Mouse (Mus musculus): Measurements from ENCODE around the gene Tbcc. TPM values are rescaled to one million over a fixed set of nuclear protein-coding genes. Genes with fewer than 3 reads are reported as not detected.

Gene Tbcc
- polyA plus RNA-seq, 1 experiment from 2014 or later, result 34.8 TPM

- 41% methylated on average over 16 of the region's 16 CpGs for WGBS
- ATAC-seq (ENCODE audit: insufficient read depth, low FRiP score), result no peak
- H3K9ac ChIP-seq (ENCODE audit: low read length), result peak overlapping the region; percentile 89
- H3K36me3 ChIP-seq (ENCODE audit: control insufficient read depth, insufficient read depth, low read length), result no peaks in the 10 kb centered on the region; the same call in 1 of the 2 replicates
- no peaks in the 10 kb centered on the region for H3K27me3 ChIP-seq (ENCODE audit: control insufficient read depth, insufficient read depth, low read length)
- no peaks in the 10 kb centered on the region for H3K9me3 ChIP-seq (replicated peaks; ENCODE audit: control insufficient read depth, low read length)
- peak overlapping the region; percentile 87 for H3K4me2 ChIP-seq (ENCODE audit: low read depth, low read length)
- H3K27ac ChIP-seq (ENCODE audit: low read length), result peak overlapping the region; percentile 98
- peak overlapping the region; percentile 59 for H3K4me3 ChIP-seq (replicated peaks; ENCODE audit: low read length)
- H3K4me1 ChIP-seq (ENCODE audit: control insufficient read depth, insufficient read depth, low read length), result peaks cover 28% of the 10 kb centered on the region
Measured at GRCm38 (mm10) chr17:46888511-46889212, 1.8 kb upstream of the Tbcc start.

GRCm38 (mm10) chr17:46889450-46890084, 917 bp upstream of the Tbcc start:
- peak; percentile 59 for ATAC-seq (ENCODE audit: insufficient read depth, low FRiP score)
- no peaks in the 10 kb centered on the region for H3K9me3 ChIP-seq (replicated peaks; ENCODE audit: control insufficient read depth, low read length)
- peak overlapping the region; percentile 89 for H3K9ac ChIP-seq (ENCODE audit: low read length)
- WGBS, result under 1% methylated on average over 44 of the region's 44 CpGs
- no peaks in the 10 kb centered on the region; the same call in 1 of the 2 replicates for H3K36me3 ChIP-seq (ENCODE audit: control insufficient read depth, insufficient read depth, low read length)
- H3K4me1 ChIP-seq (ENCODE audit: control insufficient read depth, insufficient read depth, low read length), result peaks cover 28% of the 10 kb centered on the region
- peak overlapping the region; percentile 59 for H3K4me3 ChIP-seq (replicated peaks; ENCODE audit: low read length)
- H3K4me2 ChIP-seq (ENCODE audit: low read depth, low read length), result peak overlapping the region; percentile 87
- no peaks in the 10 kb centered on the region for H3K27me3 ChIP-seq (ENCODE audit: control insufficient read depth, insufficient read depth, low read length)
- H3K27ac ChIP-seq (ENCODE audit: low read length), result peak overlapping the region; percentile 98

- peak overlapping the region; percentile 59 for H3K4me3 ChIP-seq (replicated peaks; ENCODE audit: low read length)
- no peaks in the 10 kb centered on the region for H3K9me3 ChIP-seq (replicated peaks; ENCODE audit: control insufficient read depth, low read length)
- peak; percentile 3; the same call in 1 of the 2 replicates for ATAC-seq (ENCODE audit: insufficient read depth, low FRiP score)
- no peaks in the 10 kb centered on the region for H3K27me3 ChIP-seq (ENCODE audit: control insufficient read depth, insufficient read depth, low read length)
- H3K9ac ChIP-seq (ENCODE audit: low read length), result peak overlapping the region; percentile 87
- H3K4me1 ChIP-seq (ENCODE audit: control insufficient read depth, insufficient read depth, low read length), result peaks cover 22% of the 10 kb centered on the region
- no peaks in the 10 kb centered on the region; the same call in 1 of the 2 replicates for H3K36me3 ChIP-seq (ENCODE audit: control insufficient read depth, insufficient read depth, low read length)
- peak overlapping the region; percentile 88 for H3K27ac ChIP-seq (ENCODE audit: low read length)
- WGBS, result 1% methylated on average over 64 of the region's 64 CpGs
- H3K4me2 ChIP-seq (ENCODE audit: low read depth, low read length), result peak overlapping the region; percentile 99
Measured at GRCm38 (mm10) chr17:46890843-46891594, 535 bp downstream of the Tbcc start.

GRCm38 (mm10) chr17:46895426-46895825, 4.9 kb downstream of the Tbcc start:
- H3K36me3 ChIP-seq (ENCODE audit: control insufficient read depth, insufficient read depth, low read length), result no peaks in the 10 kb centered on the region; the same call in 1 of the 2 replicates
- no peak overlapping the region for H3K27ac ChIP-seq (ENCODE audit: low read length)
- H3K27me3 ChIP-seq (ENCODE audit: control insufficient read depth, insufficient read depth, low read length), result no peaks in the 10 kb centered on the region
- H3K9ac ChIP-seq (ENCODE audit: low read length), result no peak overlapping the region
- 83% methylated on average over 9 of the region's 9 CpGs for WGBS
- H3K4me2 ChIP-seq (ENCODE audit: low read depth, low read length), result no peak overlapping the region
- ATAC-seq (ENCODE audit: insufficient read depth, low FRiP score), result no peak
- H3K4me3 ChIP-seq (replicated peaks; ENCODE audit: low read length), result no peak overlapping the region
- no peaks in the 10 kb centered on the region for H3K9me3 ChIP-seq (replicated peaks; ENCODE audit: control insufficient read depth, low read length)
- H3K4me1 ChIP-seq (ENCODE audit: control insufficient read depth, insufficient read depth, low read length), result peaks cover 28% of the 10 kb centered on the region

GRCm38 (mm10) chr17:46897221-46897950, 6.9 kb downstream of the Tbcc start:
- peak; percentile 70; the same call in 1 of the 2 replicates for ATAC-seq (ENCODE audit: insufficient read depth, low FRiP score)
- H3K4me1 ChIP-seq (ENCODE audit: control insufficient read depth, insufficient read depth, low read length), result peaks cover 15% of the 10 kb centered on the region
- H3K27ac ChIP-seq (ENCODE audit: low read length), result no peak overlapping the region
- WGBS, result 27% methylated on average over 13 of the region's 13 CpGs
- no peaks in the 10 kb centered on the region for H3K36me3 ChIP-seq (ENCODE audit: control insufficient read depth, insufficient read depth, low read length)
- H3K9ac ChIP-seq (ENCODE audit: low read length), result 0 out of 2 replicates have a peak overlapping the region, but pooled peaks have one; percentile 11
- no peak overlapping the region for H3K4me3 ChIP-seq (replicated peaks; ENCODE audit: low read length)
- 0 out of 2 replicates have a peak overlapping the region, but pooled peaks have one; percentile 10 for H3K4me2 ChIP-seq (ENCODE audit: low read depth, low read length)
- no peaks in the 10 kb centered on the region for H3K9me3 ChIP-seq (replicated peaks; ENCODE audit: control insufficient read depth, low read length)
- no peaks in the 10 kb centered on the region for H3K27me3 ChIP-seq (ENCODE audit: control insufficient read depth, insufficient read depth, low read length)

GRCm38 (mm10) chr17:46900941-46901340, 10.5 kb downstream of the Tbcc start:
- WGBS, result 76% methylated on average over 2 of the region's 2 CpGs
- no peak overlapping the region for H3K27ac ChIP-seq (ENCODE audit: low read length)
- H3K9me3 ChIP-seq (replicated peaks; ENCODE audit: control insufficient read depth, low read length), result no peaks in the 10 kb centered on the region
- H3K4me3 ChIP-seq (replicated peaks; ENCODE audit: low read length), result no peak overlapping the region
- no peak for ATAC-seq (ENCODE audit: insufficient read depth, low FRiP score)
- no peak overlapping the region for H3K9ac ChIP-seq (ENCODE audit: low read length)
- H3K4me1 ChIP-seq (ENCODE audit: control insufficient read depth, insufficient read depth, low read length), result peaks cover 9% of the 10 kb centered on the region; the same call in 1 of the 2 replicates
- H3K36me3 ChIP-seq (ENCODE audit: control insufficient read depth, insufficient read depth, low read length), result no peaks in the 10 kb centered on the region
- H3K27me3 ChIP-seq (ENCODE audit: control insufficient read depth, insufficient read depth, low read length), result no peaks in the 10 kb centered on the region
- no peak overlapping the region for H3K4me2 ChIP-seq (ENCODE audit: low read depth, low read length)

GRCm38 (mm10) chr17:46903876-46904490, 13.5 kb downstream of the Tbcc start:
- H3K27ac ChIP-seq (ENCODE audit: low read length), result no peak overlapping the region
- no peaks in the 10 kb centered on the region for H3K4me1 ChIP-seq (ENCODE audit: control insufficient read depth, insufficient read depth, low read length)
- H3K4me2 ChIP-seq (ENCODE audit: low read depth, low read length), result no peak overlapping the region
- no peaks in the 10 kb centered on the region for H3K27me3 ChIP-seq (ENCODE audit: control insufficient read depth, insufficient read depth, low read length)
- whole genome bisulfite sequencing, result 22% methylated on average over 19 of the region's 19 CpGs
- no peak overlapping the region for H3K4me3 ChIP-seq (replicated peaks; ENCODE audit: low read length)
- no peaks in the 10 kb centered on the region for H3K9me3 ChIP-seq (replicated peaks; ENCODE audit: control insufficient read depth, low read length)
- H3K9ac ChIP-seq (ENCODE audit: low read length), result no peak overlapping the region
- H3K36me3 ChIP-seq (ENCODE audit: control insufficient read depth, insufficient read depth, low read length), result no peaks in the 10 kb centered on the region
- ATAC-seq (ENCODE audit: insufficient read depth, low FRiP score), result peak; percentile 66; the same call in 1 of the 2 replicates

- H3K4me2 ChIP-seq (ENCODE audit: low read depth, low read length), result no peak within 1 kb of the TSS
- no peaks in the 10 kb centered on the region for H3K9me3 ChIP-seq (replicated peaks; ENCODE audit: control insufficient read depth, low read length)
- no peak within 1 kb of the TSS for H3K4me3 ChIP-seq (replicated peaks; ENCODE audit: low read length)
- H3K27me3 ChIP-seq (ENCODE audit: control insufficient read depth, insufficient read depth, low read length), result no peaks in the 10 kb centered on the region
- no peak within 1 kb of the TSS for H3K9ac ChIP-seq (ENCODE audit: low read length)
- H3K27ac ChIP-seq (ENCODE audit: low read length), result no peak within 1 kb of the TSS
- 81% methylated on average over 10 of the region's 10 CpGs for WGBS
- no peaks in the 10 kb centered on the region for H3K36me3 ChIP-seq (ENCODE audit: control insufficient read depth, insufficient read depth, low read length)
- no peaks in the 10 kb centered on the region; the same call in 1 of the 2 replicates for H3K4me1 ChIP-seq (ENCODE audit: control insufficient read depth, insufficient read depth, low read length)
- no peak for ATAC-seq (ENCODE audit: insufficient read depth, low FRiP score)
Measured at GRCm38 (mm10) chr17:46910186-46910585, 19.7 kb downstream of the Tbcc start, which contains the start of gene Prph2. Gene Prph2 (plus strand): TSS chr17:46910459.

Data from stomach, embryonic 16.5 days (tissue).